In genomic region chr9:21960135-21960534, GRCm38 (mm10) we compare ENCODE assay signal across 9 mouse cellular contexts. TPM values are rescaled to one million over a fixed set of nuclear protein-coding genes. Genes with fewer than 3 reads are reported as not detected.
DNase-seq lines count a peak whose midpoint lies in the region; ATAC-seq lines count a peak whose summit lies in the region.
"Had no signal": no experiment of that assay in that cellular context is flagged by ENCODE, and none has a peak within 500 bp of the region (broad histone marks: within the 10 kb centered on the region; RNA-seq: fewer than 3 reads in every experiment).

No protein-coding gene starts in this region.

- H3K9me3 ChIP-seq in heart, embryonic 13.5 days = no peaks in the 10 kb centered on the region
- H3K9me3 ChIP-seq in neural tube, embryonic 12.5 days = no peaks in the 10 kb centered on the region
- H3K9me3 ChIP-seq in neural tube, embryonic 15.5 days (replicated peaks) = no peaks in the 10 kb centered on the region

- intact Hi-C loops in heart, postnatal 14 days (cut with DNase I) = no loop called here
- intact Hi-C loops in left cerebral cortex, postnatal 25 days (cut with DNase I) = loop anchor here (5.0 kb wide), 1 partner anchor 92 kb away; the partner anchor contains the start of gene Elavl3

- WGBS in heart, embryonic 13.5 days = 57% methylated on average over 9 of the region's 9 CpGs
- WGBS in neural tube, embryonic 12.5 days = 52% methylated on average over 9 of the region's 9 CpGs
- 58% methylated on average over 9 of the region's 9 CpGs for WGBS in neural tube, embryonic 15.5 days

- peaks cover 24% of the 10 kb centered on the region for H3K36me3 ChIP-seq in heart, embryonic 13.5 days
- H3K36me3 ChIP-seq in neural tube, embryonic 12.5 days = no peaks in the 10 kb centered on the region
- no peaks in the 10 kb centered on the region for H3K36me3 ChIP-seq in neural tube, embryonic 15.5 days

- peak overlapping the region; percentile 81 for H3K4me2 ChIP-seq in heart, embryonic 13.5 days
- H3K4me2 ChIP-seq in neural tube, embryonic 12.5 days (replicated peaks) = peak overlapping the region; percentile 30; the same call in 1 of the 2 replicates
- no peak overlapping the region for H3K4me2 ChIP-seq in neural tube, embryonic 15.5 days

- peak overlapping the region; percentile 29 for H3K9ac ChIP-seq in heart, embryonic 13.5 days
- no peak overlapping the region for H3K9ac ChIP-seq in neural tube, embryonic 12.5 days
- no peak overlapping the region for H3K9ac ChIP-seq in neural tube, embryonic 15.5 days (replicated peaks)

- no peak for ATAC-seq in heart, embryonic 13.5 days (ENCODE audit: extremely low read depth, insufficient number of reproducible peaks, low FRiP score, low TSS enrichment)
- no peak for ATAC-seq in neural tube, embryonic 12.5 days (ENCODE audit: low FRiP score, low read depth)
- ATAC-seq in neural tube, embryonic 15.5 days (ENCODE audit: low FRiP score) = no peak
- ATAC-seq: CD4-positive, CD25-positive, alpha-beta regulatory T cell, adult 4 months had no signal

- peaks cover 27% of the 10 kb centered on the region for H3K27me3 ChIP-seq in heart, embryonic 13.5 days (replicated peaks)
- peaks cover 47% of the 10 kb centered on the region for H3K27me3 ChIP-seq in neural tube, embryonic 12.5 days (replicated peaks)
- peaks cover 52% of the 10 kb centered on the region for H3K27me3 ChIP-seq in neural tube, embryonic 15.5 days (replicated peaks)

- DNase-seq in heart, postnatal 14 days = no peak
- peak; percentile 32 to 41 for DNase-seq in kidney, postnatal 36 days
- DNase-seq in cerebellum, postnatal 14 days = no peak
- DNase-seq in thymus, postnatal 10 days (ENCODE audit: low spot score in 2 of 2) = no peak
- DNase-seq in left cerebral cortex, postnatal 25 days (ENCODE audit: low spot score in 2 of 2) = no peak

- peak overlapping the region; percentile 54 for H3K4me3 ChIP-seq in heart, embryonic 13.5 days
- no peak overlapping the region for H3K4me3 ChIP-seq in neural tube, embryonic 12.5 days
- H3K4me3 ChIP-seq in neural tube, embryonic 15.5 days (replicated peaks) = no peak overlapping the region

- peaks cover 47% of the 10 kb centered on the region for H3K4me1 ChIP-seq in heart, embryonic 13.5 days
- H3K4me1 ChIP-seq in neural tube, embryonic 12.5 days = peaks cover 40% of the 10 kb centered on the region
- H3K4me1 ChIP-seq in neural tube, embryonic 15.5 days = peaks cover 30% of the 10 kb centered on the region

- no peak overlapping the region for H3K27ac ChIP-seq in heart, embryonic 13.5 days (replicated peaks)
- no peak overlapping the region for H3K27ac ChIP-seq in neural tube, embryonic 12.5 days
- H3K27ac ChIP-seq in neural tube, embryonic 15.5 days (replicated peaks) = no peak overlapping the region

RNA-seq across cellular contexts. Expression of gene Epor, which starts 3.2 kb away (rescaled TPM):
- polyA plus RNA-seq in heart, embryonic 13.5 days (2015; fragmentation: Nextera tagmentation; extraction: Ambion mirVana) = 7.3 and 8.5 TPM in 2 replicates
- total RNA-seq in heart, postnatal 14 days (2021) = 1 to 10 TPM; 1.6 to 2.5 TPM
- 3.5 and 4.0 TPM in 2 replicates for polyA plus RNA-seq in neural tube, embryonic 12.5 days (2016; fragmentation: Nextera tagmentation; extraction: Ambion mirVana)
- 1.0 and 2.2 TPM in 2 replicates for polyA plus RNA-seq in neural tube, embryonic 15.5 days (2015; fragmentation: Nextera tagmentation; extraction: Ambion mirVana)
- total RNA-seq in left cerebral cortex, postnatal 25 days (2021) = 1 to 10 TPM; 7.9 to 8.9 TPM
- polyA plus RNA-seq: CD4-positive, CD25-positive, alpha-beta regulatory T cell, adult 4 months had no signal

RNA-seq across cellular contexts. Expression of gene Swsap1, which starts 4.6 kb away (rescaled TPM):
- 5.1 and 5.7 TPM in 2 replicates for polyA plus RNA-seq in heart, embryonic 13.5 days (2015; fragmentation: Nextera tagmentation; extraction: Ambion mirVana)
- total RNA-seq in heart, postnatal 14 days (2021) = 1 to 10 TPM; 6.1 to 7.0 TPM
- 8.1 and 9.7 TPM in 2 replicates for polyA plus RNA-seq in neural tube, embryonic 12.5 days (2016; fragmentation: Nextera tagmentation; extraction: Ambion mirVana)
- 9.5 and 10.8 TPM in 2 replicates for polyA plus RNA-seq in neural tube, embryonic 15.5 days (2015; fragmentation: Nextera tagmentation; extraction: Ambion mirVana)
- total RNA-seq in left cerebral cortex, postnatal 25 days (2021) = 10 to 100 TPM; 14.3 to 15.6 TPM

RNA-seq across cellular contexts. Expression of gene Plppr2, which starts 23.3 kb away (rescaled TPM):
- polyA plus RNA-seq in heart, embryonic 13.5 days (2015; fragmentation: Nextera tagmentation; extraction: Ambion mirVana) = 5.1 and 5.2 TPM in 2 replicates
- total RNA-seq in heart, postnatal 14 days (2021) = 1 to 10 TPM; 1.8 to 2.0 TPM
- 53.3 and 56.2 TPM in 2 replicates for polyA plus RNA-seq in neural tube, embryonic 12.5 days (2016; fragmentation: Nextera tagmentation; extraction: Ambion mirVana)
- polyA plus RNA-seq in neural tube, embryonic 15.5 days (2015; fragmentation: Nextera tagmentation; extraction: Ambion mirVana) = 86.4 and 100 TPM in 2 replicates
- 100 to 1,000 TPM; 203 to 219 TPM for total RNA-seq in left cerebral cortex, postnatal 25 days (2021)

RNA-seq across cellular contexts. Expression of gene Rgl3, which starts 29.1 kb away (rescaled TPM):
- 0.68 and 0.71 TPM in 2 replicates for polyA plus RNA-seq in heart, embryonic 13.5 days (2015; fragmentation: Nextera tagmentation; extraction: Ambion mirVana)
- total RNA-seq in heart, postnatal 14 days (2021) = 1 to 10 TPM; 1.0 to 1.3 TPM
- polyA plus RNA-seq in neural tube, embryonic 12.5 days (2016; fragmentation: Nextera tagmentation; extraction: Ambion mirVana) = 2.0 and 2.8 TPM in 2 replicates
- polyA plus RNA-seq in neural tube, embryonic 15.5 days (2015; fragmentation: Nextera tagmentation; extraction: Ambion mirVana) = 1.6 and 4.6 TPM in 2 replicates
- 1 to 10 TPM; 1.8 to 2.0 TPM for total RNA-seq in left cerebral cortex, postnatal 25 days (2021)
- polyA plus RNA-seq: CD4-positive, CD25-positive, alpha-beta regulatory T cell, adult 4 months had no signal

RNA-seq across cellular contexts. Expression of gene Tmem205, which starts 32.8 kb away (rescaled TPM):
- polyA plus RNA-seq in heart, embryonic 13.5 days (2015; fragmentation: Nextera tagmentation; extraction: Ambion mirVana) = 41.5 and 47.8 TPM in 2 replicates
- 10 to 100 TPM; 22.7 to 27.6 TPM for total RNA-seq in heart, postnatal 14 days (2021)
- polyA plus RNA-seq in neural tube, embryonic 12.5 days (2016; fragmentation: Nextera tagmentation; extraction: Ambion mirVana) = 36.1 and 42.3 TPM in 2 replicates
- 52.8 and 54.6 TPM in 2 replicates for polyA plus RNA-seq in neural tube, embryonic 15.5 days (2015; fragmentation: Nextera tagmentation; extraction: Ambion mirVana)
- 10 to 100 TPM; 31.5 to 39.3 TPM for total RNA-seq in left cerebral cortex, postnatal 25 days (2021)

Comparison
In these comparisons a context has a peak if more than half of its experiments do, and no peak if none do; other contexts are left out.
1. DNase-seq: peak in kidney, postnatal 36 days (2 of 2); none in heart, postnatal 14 days (0 of 2), cerebellum, postnatal 14 days (0 of 2), thymus, postnatal 10 days (0 of 2) and left cerebral cortex, postnatal 25 days (0 of 2).